Mouse (Mus musculus) layer of hippocampus, adult 9-11 months (tissue): ENCODE results near the gene Dydc1.
"Not testable (repeated sequence)": the region's sequence is repeated elsewhere in the genome, so short reads cannot be mapped to it uniquely, and the experiment has no call there.

Source experiments
- DNase-seq: peaks from one replicate; pipeline ENCODE4 v3.0.0; 2022

Dydc1 gene

DNA sequence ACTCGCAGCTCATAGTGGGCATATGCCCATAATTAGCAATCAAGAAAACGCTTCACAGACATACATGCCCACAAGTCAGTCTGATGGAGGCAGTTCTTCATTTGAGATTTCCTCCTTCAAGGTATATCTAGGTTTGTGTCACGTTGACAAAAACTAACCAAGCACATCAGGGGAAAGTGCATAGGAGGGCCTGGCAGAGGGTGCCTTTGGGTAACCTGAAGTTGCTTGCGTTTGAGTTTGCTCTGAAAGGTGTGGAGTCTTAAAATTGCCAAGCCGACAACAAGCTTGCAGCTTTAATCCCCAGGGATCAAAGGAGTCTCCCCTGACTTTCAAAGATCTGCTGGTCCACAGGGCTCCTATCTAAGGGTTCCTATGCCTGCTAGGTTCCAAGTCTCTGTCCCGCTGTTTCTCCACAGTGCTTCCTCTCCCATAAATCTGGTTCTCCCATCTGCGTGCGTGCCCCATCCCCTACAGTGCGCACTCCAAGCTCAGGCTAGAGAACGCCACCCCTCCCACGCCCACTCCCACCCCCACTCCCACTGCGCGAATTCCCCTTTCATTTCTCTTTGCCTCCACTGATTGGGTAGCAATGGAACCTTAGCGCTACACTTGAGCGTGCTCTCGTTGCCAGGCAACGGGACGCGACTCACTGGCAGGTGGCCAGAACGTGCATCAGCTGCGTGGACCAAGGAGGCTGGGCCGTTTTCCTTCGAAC, at the start of gene Dydc1:
Dydc1 (plus strand) TSS at position 683 of the 715 bp plus-strand sequence.
- peak; percentile 77 for DNase-seq

DNA sequence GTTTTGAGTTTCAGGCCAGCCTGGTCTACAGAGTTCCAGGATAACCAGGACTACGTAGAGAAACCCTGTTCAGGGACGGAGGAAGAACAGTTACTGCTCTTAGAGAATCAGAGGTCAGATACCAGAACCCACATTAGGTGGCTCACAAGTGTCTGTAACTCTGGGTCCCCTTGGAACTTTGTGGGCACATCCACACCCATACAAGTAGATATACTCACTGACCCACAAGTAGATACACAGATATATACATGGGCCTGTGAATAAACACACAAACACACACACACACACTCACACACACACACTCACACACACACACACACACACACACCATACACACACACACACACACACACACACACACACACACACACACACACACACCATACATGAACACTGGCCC, 47.6 kb upstream of the Dydc1 start:
- no peak for DNase-seq

DNA sequence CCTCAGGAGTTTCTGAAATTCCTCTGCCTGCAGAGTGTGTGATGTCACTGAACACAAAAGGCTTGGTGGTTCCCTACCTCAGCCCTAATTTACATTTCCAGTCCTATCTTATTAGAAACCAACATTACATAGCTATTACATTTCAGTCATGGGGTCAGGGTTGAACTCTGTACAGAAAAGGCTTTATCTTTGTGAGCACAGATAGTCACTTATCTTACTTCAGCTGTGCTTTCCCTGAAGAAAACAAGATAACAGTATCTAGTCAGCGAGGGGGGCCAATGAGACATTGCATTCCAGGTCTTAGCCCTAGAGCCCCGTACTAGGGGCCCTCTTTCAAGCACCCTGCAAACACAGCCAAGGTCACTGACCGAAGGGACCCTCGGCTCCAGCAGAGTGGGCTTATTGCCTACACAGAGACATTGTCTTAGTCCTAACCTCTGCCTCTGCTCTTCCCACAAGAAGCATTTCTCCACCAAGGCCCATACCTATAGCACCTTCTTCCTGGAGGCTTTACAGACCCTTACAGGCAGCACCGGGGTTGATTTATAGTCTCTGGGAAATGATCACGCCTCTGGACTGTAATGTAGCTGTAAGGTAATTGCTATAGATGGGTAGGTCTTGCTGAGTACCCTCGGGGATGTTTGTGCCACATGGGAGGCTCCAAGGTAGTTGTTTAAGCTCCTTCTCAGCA, 47.0 kb upstream of the Dydc1 start:
- no peak for DNase-seq

GRCm38 (mm10) chr14:41029303-41029702, 43.4 kb upstream of the Dydc1 start:
- DNase-seq: no peak

DNA sequence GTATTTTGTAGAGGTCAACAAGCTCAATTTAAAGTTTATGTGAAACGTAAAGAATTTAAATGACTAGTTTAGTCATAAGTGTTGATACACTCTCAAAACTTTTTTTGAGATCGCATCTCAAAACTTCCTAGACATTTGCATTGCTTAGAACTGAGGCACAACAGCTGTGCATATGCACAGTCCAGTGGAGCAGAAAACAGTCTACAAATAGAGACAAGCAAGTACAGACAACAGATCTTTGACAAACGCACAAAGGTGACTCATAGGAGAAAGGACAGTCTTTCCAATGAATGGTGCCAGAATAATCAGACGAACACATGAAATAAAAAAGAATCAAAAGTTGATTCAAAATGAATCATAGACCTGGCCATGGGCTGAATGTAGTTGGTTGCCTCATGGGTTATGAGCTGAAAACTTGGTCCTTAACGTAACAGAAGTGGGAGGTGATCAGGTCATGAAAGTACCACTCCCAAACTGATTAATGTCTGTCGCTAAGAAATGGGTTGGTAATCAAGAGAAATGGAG, 41.7 kb upstream of the Dydc1 start:
- DNase-seq: no peak

DNA sequence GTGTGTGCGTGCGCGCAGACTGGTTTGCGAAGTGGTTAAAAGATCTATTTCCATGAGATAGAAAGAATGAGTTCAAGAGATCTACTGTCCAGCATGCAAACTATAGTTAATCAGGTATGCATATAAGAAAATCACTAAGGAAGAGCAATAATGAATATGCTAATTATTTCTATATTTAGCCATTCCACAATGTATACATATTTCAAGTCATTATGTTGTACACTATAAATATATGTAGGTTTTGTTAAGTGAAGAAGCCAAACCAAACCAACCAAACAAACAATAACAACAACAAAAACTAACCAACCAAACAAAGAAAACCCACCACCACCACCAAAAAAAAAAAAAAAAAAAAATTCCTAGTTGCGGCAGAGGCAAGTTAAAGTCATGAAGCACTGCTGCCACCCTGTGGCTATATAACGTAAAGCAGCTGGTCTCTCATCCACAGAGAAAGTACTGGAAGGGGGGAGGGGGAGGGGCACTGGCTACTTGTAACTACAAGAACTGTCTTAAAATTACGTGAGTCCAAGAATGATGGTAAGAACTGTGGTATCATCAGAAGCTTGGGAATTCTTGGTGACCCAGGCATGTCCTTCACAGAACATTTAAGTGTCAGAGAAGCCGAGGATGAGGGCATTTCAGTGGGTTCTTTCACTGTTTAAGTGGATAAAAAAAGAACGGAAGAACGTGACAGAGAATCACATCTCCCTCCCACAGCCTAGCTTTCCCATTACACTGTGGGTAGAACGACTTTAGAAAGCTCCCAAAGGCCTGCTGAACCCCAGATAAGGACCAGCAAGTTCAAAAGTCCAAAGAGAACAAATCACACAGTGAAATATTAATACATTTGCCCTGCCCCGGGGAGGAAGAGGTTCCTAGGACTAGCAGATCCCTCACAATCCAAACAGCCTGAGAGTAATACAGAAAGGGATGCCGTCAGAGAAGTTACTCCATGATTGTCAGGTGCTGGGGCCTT, 39.3 kb upstream of the Dydc1 start:
- peak; percentile 82 for DNase-seq

DNA sequence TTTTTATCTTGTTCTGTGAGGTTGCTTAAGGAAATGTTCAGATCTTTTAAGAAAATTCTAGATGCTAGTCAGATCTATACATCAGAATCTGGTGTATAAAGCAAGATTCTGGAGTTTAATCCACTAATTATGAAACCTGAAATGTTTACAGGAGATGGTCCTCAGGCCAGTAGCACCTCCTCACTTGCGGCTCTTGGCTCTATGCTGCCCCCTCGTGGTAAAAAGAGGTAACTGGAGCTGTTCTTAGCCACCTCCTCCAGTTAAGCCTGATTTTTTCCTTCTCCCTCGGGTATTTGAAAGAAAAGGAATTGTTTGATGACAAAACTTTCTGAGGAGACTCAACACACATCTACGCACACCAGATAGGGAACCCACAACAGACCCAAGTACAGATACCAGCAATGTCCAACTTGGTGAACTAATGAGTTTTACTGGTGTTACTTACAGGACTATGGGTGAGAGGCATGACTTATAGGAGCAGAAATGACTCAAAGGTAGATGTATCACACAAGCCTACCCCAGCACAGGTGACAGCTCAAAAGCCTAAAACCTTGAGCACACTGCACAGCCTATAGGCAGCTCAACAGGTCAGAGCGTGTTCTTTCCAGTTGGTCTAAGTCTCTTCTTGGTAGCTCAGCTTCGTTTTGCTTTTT, 37.4 kb upstream of the Dydc1 start:
- DNase-seq: peak; percentile 25

GRCm38 (mm10) chr14:41047402-41047801, 25.3 kb upstream of the Dydc1 start:
- DNase-seq: no peak

DNA sequence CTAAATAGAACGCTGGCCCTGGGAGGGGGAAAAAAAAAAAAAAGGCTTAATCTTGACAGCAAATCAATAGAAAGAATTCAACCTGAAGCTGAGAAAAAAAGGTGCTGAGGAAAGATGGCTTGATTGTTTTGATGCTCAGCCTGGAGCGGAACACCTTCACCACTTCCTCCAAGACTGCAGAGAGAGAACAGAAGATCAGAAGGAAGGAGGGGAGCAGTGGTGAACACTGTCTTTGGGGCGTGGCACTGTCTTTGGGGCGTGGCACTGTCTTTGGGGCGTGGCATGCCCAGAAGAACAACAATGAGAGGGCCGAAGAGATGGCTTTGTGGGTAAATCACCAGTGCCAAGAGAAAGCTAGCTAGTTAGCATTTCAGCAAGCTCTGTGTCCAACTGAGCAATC, 22.2 kb upstream of the Dydc1 start:
- DNase-seq: no peak

DNA sequence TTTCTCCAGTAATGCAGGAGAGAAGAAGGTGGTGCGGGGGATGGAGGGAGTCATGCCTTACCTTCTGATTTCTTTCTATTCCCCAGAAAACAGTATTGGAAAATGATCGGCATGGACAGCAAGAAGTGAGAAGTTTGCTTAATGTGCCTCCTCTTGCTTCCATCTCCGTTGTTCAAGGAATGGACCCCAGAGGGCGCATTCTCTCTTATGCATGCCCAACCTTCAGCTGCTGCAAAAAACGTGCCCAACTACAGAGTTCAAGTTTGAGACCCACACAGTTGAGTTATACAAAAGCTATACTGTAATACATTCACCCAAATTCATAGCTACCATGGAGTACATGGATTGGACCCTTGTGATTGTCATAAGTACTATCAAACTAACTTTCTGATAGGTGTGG, 20.2 kb upstream of the Dydc1 start:
- no peak for DNase-seq

- not testable (repeated sequence) for DNase-seq
These were observed 19.5 kb upstream of the Dydc1 start for GRCm38 (mm10) chr14:41053190-41053589.

- no peak for DNase-seq
These were observed 7.5 kb upstream of the Dydc1 start for GRCm38 (mm10) chr14:41065168-41065567.

GRCm38 (mm10) chr14:41066416-41066815, 6.3 kb upstream of the Dydc1 start:
- no peak for DNase-seq

- no peak for DNase-seq
These were observed 3.6 kb upstream of the Dydc1 start, which contains the start of gene Dydc2 for GRCm38 (mm10) chr14:41069108-41069507. TSS of gene Dydc2 (minus strand) at chr14:41069208.

DNA sequence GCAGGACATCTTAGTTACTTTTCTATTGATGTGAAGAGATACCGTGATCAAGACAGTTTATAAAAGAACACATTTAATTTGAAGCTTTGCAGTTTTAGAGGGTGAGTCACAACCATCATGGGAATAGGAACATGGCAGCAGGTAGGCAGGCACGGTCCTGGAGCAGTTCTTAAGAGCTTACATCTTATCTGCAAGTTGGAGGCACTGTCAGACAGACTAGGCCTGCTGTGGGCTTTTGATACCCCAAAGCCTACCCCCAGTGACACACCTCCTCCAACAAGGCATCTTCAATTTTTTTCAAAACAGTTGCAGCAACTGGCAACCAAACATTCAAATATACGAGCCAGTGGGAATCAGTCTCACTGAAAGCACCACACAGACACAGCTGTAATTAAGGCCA, 2.4 kb upstream of the Dydc1 start:
- no peak for DNase-seq

- no peak for DNase-seq
These were observed 199 bp downstream of the Dydc1 start for GRCm38 (mm10) chr14:41072944-41073275.

DNA sequence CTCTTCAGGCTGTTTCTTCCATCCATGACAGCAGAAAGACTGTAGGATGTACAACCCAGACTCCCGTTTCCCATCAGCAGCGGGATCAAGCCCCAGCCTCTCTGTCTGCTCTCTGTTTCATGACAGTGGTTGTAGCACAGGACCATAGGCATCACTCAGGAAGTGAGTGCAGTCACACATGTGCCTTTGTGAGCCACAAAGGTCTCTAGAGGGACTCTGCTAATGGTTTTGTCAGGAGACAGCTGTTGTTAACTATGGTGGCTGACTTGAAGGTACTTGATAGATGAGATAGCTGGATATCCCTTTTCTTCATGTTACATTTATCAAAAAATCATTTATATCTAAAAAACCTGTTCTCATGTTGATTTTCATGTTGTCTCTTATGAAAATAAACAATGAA, 9.7 kb downstream of the Dydc1 start:
- no peak for DNase-seq

- DNase-seq: no peak
These were observed 14.8 kb downstream of the Dydc1 start for GRCm38 (mm10) chr14:41087509-41087908.

GRCm38 (mm10) chr14:41090777-41091176, 18.1 kb downstream of the Dydc1 start:
- no peak for DNase-seq

DNA sequence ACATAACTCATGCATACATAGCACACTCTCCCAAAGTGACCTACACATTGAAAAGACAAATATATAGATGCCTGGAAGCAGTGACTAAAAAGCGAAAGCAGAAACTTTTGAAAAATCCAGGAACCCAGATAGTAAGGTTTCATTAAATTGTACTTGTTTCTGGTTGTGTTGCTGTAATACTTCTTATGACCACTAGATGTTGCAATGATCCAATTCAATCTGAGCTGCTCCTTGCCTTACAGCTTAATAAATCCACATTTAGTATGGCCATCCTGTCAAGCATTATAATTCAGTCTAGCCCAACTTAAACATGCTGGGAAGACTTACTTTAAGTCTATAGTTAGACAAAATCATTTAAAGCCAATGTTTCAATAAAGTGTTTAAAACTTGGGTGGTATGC, 21.4 kb downstream of the Dydc1 start:
- DNase-seq: no peak

DNA sequence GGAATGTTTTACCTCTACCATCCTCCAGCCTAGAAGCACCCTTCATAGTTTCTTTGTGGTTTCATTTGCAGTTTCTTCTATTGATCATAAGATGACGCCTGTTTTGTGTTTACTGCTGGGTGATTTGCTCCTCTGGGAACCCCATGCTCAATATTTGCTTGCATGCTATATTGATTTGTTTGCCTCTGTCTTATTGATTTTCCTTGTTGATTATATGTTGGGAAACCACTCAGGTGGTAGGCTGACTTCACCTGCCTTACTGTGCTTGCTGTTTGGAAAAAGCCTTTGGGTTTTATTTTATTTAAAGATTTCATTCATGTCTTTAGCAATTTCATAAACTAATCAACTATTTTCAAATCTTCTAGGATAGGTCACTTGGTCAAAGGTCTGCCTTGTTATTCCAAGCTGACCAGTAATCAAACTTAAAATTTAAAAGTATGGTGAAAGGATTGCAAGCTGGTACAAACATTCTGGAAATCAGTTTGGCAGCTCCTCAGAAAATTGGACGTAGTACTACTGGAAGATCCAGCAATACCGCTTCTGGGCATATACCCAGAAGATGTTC, 23.7 kb downstream of the Dydc1 start:
- DNase-seq: no peak

DNA sequence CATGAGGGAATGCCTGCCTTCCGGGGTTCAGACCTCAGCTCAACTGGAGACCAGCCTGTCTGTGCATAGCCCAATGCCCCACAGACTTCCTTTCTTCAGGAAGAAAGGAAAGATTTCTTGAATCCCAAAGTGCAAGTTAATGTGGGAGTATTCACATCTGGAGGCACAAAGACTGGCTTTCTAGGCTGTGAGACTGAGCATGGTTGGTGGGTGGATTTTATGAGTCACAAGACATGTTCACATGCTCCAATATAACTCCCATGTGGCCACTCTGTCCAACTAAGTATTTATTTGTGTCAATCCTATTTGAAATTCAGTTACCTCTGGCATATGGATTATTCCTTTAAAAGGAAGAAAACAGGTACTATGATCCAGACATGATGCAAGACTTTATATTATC, 26.0 kb downstream of the Dydc1 start:
- peak; percentile 20 for DNase-seq
